Mouse (Mus musculus) ovary, postnatal 14 days (tissue): Measurements from ENCODE around the gene Ndufa9.

Experiments
- DNase-seq: peaks from one replicate; pipeline ENCODE4 v3.0.0; 2022; ENCODE audit warnings: low spot score

Ndufa9 gene

GRCm38 (mm10) chr6:126848712-126849704 lies at the start of gene Ndufa9:
Gene Ndufa9, minus strand, starts transcription at chr6:126849136.
- peak; percentile 91 for DNase-seq

GRCm38 (mm10) chr6:126877118-126877517 lies 28.2 kb upstream of the Ndufa9 start:
- no peak for DNase-seq

GRCm38 (mm10) chr6:126852881-126853280 lies 3.9 kb upstream of the Ndufa9 start, which contains the start of gene Akap3:
Gene Akap3, plus strand, starts transcription at chr6:126853098.
- no peak for DNase-seq

GRCm38 (mm10) chr6:126836628-126837027 lies 12.3 kb downstream of the Ndufa9 start:
- no peak for DNase-seq

- DNase-seq, result no peak
Observed at GRCm38 (mm10) chr6:126823087-126823486, 25.8 kb downstream of the Ndufa9 start.

- no peak for DNase-seq
Observed at GRCm38 (mm10) chr6:126816338-126816737, 32.6 kb downstream of the Ndufa9 start.

GRCm38 (mm10) chr6:126815206-126815750 lies 33.7 kb downstream of the Ndufa9 start:
- DNase-seq, result no peak

GRCm38 (mm10) chr6:126811481-126811880 lies 37.5 kb downstream of the Ndufa9 start:
- DNase-seq, result no peak

- DNase-seq, result no peak
Observed at GRCm38 (mm10) chr6:126808561-126808960, 40.4 kb downstream of the Ndufa9 start.

GRCm38 (mm10) chr6:126808134-126808533 lies 40.8 kb downstream of the Ndufa9 start:
- DNase-seq, result no peak

- DNase-seq, result no peak
Observed at GRCm38 (mm10) chr6:126806783-126807182, 42.2 kb downstream of the Ndufa9 start.

GRCm38 (mm10) chr6:126802946-126803345 lies 46.0 kb downstream of the Ndufa9 start:
- DNase-seq, result no peak

- DNase-seq, result no peak
Observed at GRCm38 (mm10) chr6:126794751-126795150, 54.2 kb downstream of the Ndufa9 start.

- DNase-seq, result no peak
Observed at GRCm38 (mm10) chr6:126793689-126794088, 55.2 kb downstream of the Ndufa9 start.

GRCm38 (mm10) chr6:126791964-126792363 lies 57.0 kb downstream of the Ndufa9 start:
- no peak for DNase-seq

GRCm38 (mm10) chr6:126791488-126791887 lies 57.4 kb downstream of the Ndufa9 start:
- no peak for DNase-seq

GRCm38 (mm10) chr6:126788863-126789262 lies 60.1 kb downstream of the Ndufa9 start:
- no peak for DNase-seq

- no peak for DNase-seq
Observed at GRCm38 (mm10) chr6:126784206-126784605, 64.7 kb downstream of the Ndufa9 start.

- DNase-seq, result no peak
Observed at GRCm38 (mm10) chr6:126783651-126784066, 65.3 kb downstream of the Ndufa9 start.

GRCm38 (mm10) chr6:126783056-126783455 lies 65.9 kb downstream of the Ndufa9 start:
- no peak for DNase-seq

- no peak for DNase-seq
Observed at GRCm38 (mm10) chr6:126777889-126778288, 71.0 kb downstream of the Ndufa9 start.

GRCm38 (mm10) chr6:126773873-126774272 lies 75.1 kb downstream of the Ndufa9 start:
- DNase-seq, result no peak

GRCm38 (mm10) chr6:126772326-126772725 lies 76.6 kb downstream of the Ndufa9 start:
- no peak for DNase-seq
